Mouse (Mus musculus): ENCODE data around the gene Fanci.

Gene Fanci

DNA sequence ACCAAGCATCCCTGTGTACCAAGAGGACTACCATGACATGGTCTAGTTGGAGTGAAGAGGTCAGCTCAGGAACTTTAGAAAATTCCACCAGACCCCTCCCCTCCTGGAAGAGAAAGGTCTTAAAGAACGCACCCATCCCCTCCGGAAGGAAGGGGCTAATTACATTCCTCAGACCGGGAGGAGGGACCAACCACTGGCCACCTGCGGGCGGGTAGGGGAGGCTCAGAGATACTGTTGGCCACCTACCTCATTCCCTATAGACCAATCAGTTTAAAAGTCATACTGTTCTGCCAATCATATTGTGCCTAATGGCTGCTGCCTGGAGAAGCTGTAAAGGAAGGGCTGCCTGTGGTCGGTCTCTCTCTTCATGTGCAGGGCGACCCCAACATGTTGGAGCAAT lies 3.7 kb upstream of the Fanci start:
- no peak for DNase-seq

DNA sequence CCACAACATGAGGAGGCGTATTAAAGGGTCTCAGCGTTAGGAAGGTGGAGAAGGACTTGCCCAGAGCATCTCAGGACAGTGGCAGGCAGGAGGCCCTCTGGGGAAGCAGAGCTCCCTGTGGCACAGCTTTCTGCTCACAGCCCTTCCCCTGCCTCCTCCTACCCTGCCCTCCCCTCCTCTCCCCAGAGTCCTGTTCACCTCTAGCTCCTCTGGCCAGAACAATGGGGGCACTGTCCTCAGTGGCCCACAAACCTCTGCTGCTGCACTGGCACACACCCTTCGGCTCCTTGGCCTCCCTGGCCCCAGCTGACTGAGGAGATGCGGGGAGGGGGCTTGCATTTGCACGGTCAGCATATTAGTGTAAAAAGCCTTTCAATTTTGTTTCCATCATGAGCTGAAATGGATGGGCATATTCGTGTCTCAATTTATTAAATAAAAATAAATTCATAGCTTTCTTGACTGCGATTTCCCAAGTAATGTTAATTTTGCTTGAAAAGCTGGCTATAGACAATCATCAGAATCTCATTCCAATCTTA lies 3.0 kb upstream of the Fanci start:
- no peak for DNase-seq

DNA sequence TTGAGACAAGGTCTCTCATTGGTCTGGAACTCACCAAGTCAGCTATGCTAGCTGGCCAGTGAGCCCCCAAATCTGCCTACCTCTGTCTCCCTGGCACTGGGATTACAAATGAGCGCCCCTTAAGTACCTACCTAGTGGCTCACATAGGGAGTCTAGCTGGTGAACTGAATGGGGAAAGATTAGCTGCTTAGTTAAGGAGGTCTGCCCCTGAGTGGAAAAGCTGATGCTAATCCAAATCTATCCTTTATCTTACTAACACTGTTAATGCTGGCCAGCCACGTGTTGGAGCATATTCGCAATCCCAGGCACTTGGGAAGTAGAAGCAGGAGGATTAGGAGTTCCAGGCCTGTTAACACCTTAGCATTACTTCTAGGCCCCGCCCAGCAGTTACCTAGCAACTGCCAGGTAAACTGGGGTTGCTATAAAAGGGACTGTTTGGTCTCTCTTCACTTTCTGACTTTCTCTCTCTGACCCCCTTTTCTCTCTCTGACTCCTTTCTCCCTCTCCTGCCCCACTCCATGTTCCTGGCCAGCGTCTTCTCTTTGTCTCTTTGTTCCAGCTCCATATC lies 1.5 kb upstream of the Fanci start:
- DNase-seq = no peak

GRCm38 (mm10) chr7:79391471-79391870 lies 258 bp upstream of the Fanci start:
- DNase-seq = no peak

GRCm38 (mm10) chr7:79392860-79393513 lies 1.3 kb downstream of the Fanci start:
- no peak for DNase-seq

DNA sequence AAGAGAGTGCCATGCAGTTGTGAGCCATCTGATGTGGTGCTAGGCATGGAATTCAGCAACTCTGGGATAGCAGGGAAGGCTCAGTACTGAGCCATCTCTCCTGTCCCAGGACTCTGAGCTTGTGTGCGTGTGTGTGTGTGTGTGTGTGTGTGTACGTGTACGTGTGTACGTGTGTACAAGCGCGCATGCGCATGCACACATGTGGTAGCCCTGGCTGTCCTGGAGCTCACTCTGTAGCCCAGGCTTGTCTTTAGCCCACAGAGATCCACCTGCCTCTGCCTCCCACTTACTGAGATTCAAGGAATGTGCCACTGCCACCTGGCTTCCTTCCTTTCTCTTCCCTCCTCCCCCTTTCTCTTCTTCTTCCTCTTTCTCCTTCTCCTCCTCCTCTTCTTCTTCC lies 2.2 kb downstream of the Fanci start:
- DNase-seq = no peak

- no peak for DNase-seq
Measured at GRCm38 (mm10) chr7:79394666-79395065, 2.9 kb downstream of the Fanci start.

DNA sequence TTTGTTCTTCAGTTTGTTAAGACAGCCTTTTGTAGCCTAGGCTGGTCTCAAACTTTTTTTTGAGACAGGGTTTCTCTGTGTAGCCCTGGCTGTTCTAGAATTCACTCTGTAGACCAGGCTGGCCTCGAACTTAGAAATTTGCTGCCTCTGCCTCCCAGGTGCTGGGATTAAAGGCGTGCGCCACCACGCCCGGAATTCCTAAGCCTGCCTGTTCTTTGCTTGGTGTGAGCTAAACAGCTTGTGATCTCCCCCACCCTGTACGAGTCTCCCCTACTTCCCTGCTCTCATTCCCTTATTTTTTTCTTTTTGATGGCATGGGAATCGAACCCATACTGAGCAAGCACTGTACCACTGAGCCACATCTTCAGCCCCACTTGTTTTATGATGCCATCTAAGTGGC lies 3.5 kb downstream of the Fanci start:
- DNase-seq = no peak

DNA sequence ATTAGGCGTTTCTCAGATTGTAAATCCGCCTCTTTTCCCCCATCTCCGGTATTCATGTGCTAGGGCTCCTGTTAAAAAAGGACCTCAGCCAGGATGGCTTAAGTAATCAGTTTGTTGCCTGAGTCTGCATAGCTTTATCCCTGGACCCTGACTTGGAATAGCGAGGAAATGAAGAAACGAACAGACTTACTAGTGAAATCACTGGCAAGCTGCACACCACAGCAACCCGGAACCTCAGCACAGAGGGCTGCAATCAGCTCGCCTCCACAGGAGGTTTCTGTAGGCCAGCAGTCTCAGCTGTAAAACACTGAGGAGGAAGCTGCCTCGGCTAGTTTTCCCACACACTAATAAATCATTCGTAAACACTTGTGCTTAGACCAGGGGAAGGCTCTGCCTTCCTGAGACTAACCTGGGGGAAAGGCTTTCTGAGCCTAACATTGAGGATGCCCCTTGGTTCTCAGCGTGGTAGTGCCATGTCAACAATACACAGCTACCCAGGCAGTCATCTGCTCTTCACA lies 5.8 kb downstream of the Fanci start:
- no peak for DNase-seq

- DNase-seq = no peak
Measured at GRCm38 (mm10) chr7:79398426-79398825, 6.7 kb downstream of the Fanci start.

DNA sequence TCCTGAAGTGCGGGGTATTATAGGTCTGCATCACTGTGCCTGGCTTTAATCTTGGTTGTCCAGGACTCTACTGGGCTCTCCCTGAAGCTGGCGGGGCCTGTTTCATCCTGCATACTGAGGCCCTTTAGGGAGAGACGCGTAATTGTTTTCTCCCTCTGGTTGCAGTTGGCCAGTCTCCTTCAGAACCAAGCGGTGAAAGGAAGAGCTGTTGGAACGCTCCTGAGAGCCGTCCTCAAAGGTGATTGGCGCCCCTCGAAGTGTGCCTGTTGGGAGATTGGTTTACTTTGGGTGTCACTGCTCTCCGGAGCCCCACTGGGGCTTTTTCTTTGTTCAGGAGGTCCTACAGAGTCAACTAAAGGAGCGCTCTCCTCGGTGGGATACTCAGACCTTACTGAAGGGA lies 7.2 kb downstream of the Fanci start:
- no peak for DNase-seq

DNA sequence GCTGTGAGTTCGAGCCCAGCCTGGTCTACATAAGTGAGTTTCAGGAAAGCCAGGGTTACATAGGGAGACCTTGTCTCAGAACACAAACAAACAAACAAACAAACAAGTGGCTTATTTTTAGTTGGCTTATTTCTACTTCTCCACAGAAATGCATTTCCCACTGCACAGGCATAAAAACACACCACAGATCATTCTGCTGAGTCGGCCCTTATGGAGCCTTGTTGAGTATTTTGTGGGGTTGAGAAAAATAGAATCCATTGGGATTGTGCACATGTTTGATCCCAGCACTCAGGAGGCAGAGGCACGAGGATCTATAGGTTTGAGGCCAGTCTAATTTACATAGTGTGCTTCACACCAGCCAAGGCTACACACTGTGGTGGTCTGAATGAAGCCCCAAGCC lies 8.6 kb downstream of the Fanci start:
- DNase-seq = no peak

DNA sequence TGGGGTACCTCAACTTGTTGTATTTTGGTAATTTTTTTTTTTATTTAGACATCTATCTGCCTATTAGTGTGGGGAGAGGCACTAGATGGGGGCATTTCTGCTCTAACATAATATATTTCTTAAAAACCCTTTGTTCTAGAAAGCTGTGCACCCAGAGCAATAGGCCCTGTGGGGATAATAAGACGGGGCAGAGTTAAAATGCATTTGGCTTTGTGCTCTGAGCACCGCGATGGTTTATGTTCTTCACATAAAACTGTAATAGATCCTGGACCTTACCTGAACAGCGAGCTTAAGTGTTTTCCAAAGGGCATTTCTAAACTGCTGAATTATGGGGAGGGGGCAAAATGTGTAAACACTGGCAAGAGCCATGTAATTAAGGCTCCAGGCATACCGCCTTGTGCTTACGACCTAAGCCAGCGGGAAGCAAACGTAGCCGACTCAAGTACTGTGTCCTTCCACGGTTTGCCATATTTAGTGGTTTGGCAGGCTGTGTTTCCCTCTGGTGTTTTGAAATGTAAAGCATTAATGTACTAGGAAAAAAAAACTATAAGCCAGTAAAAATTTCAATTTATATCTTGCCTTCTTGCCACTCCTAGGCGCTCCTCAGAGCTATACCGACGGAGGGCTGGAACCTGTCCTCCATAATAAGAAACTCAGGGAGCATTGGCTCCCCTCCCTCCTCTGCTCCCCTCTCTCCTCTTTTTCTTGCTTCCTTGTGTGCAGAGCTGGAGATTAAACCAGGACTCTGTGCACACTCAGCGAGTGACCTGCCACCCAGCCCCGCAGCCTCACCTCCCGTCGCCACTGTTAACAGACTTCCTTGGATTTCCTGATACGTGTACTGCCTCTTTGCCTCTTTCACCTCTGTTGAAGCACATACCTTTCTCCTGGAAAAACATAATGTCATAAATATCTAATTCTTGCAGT lies 23.0 kb downstream of the Fanci start:
- no peak for DNase-seq

GRCm38 (mm10) chr7:79419950-79420349 lies 28.2 kb downstream of the Fanci start:
- no peak for DNase-seq

DNA sequence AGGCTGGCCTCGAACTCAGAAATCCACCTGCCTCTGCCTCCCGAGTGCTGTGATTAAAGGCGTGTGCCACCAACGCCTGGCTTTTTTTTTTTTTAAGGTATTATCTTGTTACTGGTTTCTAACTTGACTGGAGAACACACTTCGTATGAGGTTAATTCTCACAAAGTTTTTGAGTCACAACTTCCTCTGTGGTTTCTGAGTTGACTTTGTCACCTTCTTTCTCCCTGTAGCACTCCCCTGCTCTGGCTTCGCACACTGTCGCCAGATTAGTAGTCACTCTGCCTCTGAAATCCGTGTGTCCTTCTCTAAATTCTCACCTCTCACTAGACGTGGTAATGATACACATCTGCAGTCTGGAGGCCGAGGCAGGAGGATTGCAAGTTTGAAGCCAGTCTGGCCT lies 31.1 kb downstream of the Fanci start:
- DNase-seq = no peak

- DNase-seq = no peak
Measured at GRCm38 (mm10) chr7:79425804-79426203, 34.1 kb downstream of the Fanci start.

DNA sequence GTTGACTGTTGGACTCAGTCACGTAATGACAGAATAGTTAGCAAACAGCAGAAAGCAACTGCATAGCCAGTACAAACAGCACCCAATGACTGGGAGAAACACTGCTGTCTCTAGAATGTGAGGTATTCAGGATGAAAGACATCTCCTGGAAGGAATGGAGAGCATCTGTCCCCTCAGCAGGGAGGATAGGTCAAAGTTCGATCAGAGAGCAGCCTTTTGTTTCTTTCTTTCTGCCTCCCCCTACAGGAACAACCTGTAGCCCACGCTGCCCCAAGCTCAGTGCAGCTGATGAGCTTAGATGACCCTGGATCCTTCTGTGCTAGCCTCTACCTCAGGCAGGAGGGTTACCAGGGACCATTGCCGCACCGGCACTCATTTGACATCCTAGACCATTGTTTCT lies 36.5 kb downstream of the Fanci start:
- no peak for DNase-seq

DNA sequence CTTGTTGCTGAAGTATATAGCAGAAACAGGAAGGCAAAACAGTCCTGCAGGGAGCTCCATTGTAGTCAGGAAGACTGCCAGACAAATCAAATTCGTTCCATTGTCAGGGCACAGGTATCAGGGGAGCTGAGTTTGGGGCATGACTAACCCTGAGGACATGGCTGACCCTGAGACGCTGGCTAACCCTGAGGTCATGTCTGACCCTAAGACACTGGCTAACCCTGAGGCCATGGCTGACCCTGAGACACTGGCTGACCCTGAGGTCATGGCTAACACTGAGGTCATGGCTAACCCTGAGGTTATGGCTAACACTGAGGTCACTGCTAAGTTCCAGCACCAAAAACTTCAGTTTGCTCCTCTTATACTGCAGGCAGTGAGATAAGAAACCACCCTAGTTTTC lies 48.3 kb downstream of the Fanci start:
- no peak for DNase-seq

DNA sequence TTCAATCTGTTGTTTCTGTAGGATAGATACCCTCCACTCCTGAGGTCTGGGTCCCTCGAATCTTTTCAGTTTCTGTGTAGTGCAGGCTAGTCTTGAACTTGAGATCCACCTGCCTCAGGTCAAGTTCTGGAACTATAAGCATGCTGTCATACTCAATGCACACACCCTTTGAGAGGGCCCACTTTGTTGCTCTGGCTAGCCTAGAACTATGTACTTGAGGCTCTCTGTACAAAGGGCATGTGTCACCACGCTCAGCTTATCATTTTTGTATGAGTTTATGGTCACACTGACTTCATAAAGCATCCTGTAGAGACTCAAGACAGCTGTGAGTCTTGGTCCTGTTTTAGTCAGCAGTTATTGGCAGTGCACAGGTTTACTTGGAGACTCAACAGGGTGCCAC lies 55.3 kb downstream of the Fanci start:
- DNase-seq = no peak

DNA sequence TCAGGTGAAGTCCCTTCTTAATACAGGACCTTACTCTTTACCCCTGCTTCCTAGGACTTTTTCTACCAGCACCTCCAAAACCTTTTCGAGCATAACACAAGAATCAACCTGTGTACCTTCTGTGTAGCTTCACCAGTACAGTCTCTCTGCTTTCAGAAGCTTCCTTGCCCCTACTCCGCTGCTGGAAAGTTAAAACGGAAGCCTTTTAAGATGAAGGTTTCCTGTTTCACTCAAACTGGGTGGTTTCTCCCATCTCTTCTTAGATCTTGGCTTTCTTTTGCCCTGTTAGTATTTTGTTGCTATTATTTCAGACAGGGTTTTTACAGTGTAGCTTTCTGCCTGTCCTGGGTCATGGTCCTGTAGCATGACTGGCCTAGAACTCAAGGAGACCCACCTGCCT lies 55.8 kb downstream of the Fanci start:
- no peak for DNase-seq

DNA sequence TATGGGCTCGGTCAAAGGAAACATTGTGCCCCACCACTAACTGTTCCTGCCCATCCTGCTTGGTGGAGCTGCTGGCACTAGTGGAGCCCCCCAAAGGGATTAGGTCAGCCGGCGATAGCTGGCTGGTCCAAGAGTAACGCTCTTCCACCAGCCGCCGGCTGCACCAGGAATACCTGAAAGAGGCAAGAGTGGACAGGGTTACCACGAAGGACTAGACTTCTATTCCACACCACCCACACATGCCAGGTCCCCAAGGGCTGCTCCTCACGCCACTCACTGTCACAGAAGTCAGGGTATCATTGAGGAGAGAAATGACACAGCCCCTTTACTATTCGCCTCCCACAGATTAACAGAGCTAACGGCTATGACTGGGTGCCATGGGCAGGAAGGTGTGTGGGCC lies 70.0 kb downstream of the Fanci start:
- no peak for DNase-seq

DNA sequence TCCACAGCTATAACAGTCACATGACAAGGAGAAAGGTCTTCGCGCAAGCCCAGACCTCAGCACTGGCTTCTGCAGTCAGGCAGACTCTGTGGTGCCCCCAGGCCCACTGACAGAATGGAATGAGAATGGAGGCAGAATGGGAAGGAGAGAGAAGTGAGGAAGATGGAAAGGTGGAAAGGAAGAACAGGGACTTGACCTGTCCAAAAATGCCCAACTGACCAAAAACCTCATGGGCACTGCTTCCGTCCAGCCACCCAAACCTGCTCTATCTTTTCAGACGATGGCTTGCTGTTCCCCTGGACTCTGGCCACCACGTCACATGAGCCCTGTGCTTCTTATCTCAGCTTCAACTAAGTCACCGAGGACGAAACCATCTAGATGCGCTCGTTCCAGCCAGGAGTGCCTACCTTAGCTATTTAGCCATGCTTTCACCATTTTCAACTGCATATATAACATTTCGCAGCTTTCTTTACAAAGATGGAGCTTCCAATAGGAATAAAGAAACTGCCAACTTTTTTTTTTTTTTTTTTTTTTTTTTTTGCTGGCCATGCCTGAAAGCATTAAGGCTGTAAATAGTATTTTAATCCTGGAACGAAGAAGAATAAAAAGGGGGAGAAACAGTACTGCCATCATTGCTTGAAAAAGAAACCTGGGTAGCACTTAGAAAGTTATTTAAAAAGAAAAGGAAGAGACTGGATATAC lies 71.8 kb downstream of the Fanci start:
- no peak for DNase-seq

Measured in cerebellum, adult 11 months (tissue).